Mouse (Mus musculus): ENCODE data around the gene Med1. TPM values are rescaled to one million over a fixed set of nuclear protein-coding genes. Genes with fewer than 3 reads are reported as not detected.

The Med1 gene
- total RNA-seq, 1 experiment from 2014 or later = 56.1 TPM

- ATAC-seq (ENCODE audit: extremely low read depth, insufficient number of reproducible peaks, low FRiP score, poor library complexity, severe bottlenecking) = peak; percentile 83
These were observed 43.1 kb downstream of the Med1 start, which contains the start of gene Fbxl20 for GRCm38 (mm10) chr11:98149786-98150624. TSS of gene Fbxl20 (minus strand) at chr11:98150403.

GRCm38 (mm10) chr11:98149304-98149750, 43.8 kb downstream of the Med1 start:
- ATAC-seq (ENCODE audit: extremely low read depth, insufficient number of reproducible peaks, low FRiP score, poor library complexity, severe bottlenecking) = peak; percentile 82

DNA sequence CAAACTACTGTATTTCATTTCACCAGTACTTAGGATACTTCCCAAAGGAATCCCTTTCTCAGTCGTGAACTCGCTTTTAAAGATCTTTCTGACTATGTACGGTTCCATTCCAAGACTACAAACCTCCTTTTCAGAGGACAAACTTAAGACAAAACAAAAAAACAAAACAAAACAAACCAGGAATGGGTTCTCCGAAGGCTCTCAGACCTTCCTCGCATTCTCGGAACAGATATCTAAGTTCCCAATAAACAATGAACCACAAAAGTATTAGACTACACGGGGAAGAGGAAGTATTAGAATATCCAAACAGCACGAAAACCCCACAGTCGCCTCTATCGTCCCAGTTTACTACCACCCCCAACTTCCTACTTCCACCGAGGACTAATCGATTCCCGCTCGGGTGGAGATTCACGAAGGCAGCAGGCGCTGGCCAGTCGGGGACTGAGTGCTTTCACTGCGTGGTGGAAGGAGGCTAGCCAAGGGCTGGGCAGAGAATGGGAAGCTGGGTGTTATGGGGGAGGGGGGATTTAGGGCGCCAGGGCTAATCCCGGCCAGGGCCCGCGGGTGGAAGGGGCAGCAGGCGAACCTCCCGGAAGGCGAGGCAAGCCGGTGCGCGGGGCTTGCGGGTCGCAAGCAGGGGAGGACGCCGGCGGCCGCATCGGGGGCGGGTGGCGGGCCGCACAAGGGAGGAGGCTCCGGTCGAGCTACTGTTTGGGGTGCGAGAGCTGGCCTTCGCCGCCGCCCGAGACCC, 44.4 kb downstream of the Med1 start:
- no peak for ATAC-seq (ENCODE audit: extremely low read depth, insufficient number of reproducible peaks, low FRiP score, poor library complexity, severe bottlenecking)

DNA sequence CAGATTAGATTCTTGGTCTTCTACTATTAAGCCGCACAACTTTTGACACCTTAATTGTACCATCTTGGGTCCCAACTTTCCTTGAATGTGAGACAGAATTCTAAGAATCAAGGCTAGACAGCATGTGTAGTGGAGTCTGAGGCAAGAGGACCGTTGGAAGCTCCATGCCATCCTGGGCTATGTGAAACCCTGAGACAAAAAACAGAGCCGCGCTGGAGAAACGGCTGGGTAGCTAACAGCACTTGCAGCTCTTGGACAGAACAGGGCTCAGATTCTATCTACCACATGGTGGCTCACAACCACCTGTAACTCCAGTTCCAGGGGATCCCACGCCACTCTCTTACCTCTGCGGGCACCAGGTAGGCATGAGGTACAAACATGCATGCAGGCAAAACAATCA, 47.2 kb downstream of the Med1 start:
- ATAC-seq (ENCODE audit: extremely low read depth, insufficient number of reproducible peaks, low FRiP score, poor library complexity, severe bottlenecking) = no peak

- no peak for ATAC-seq (ENCODE audit: extremely low read depth, insufficient number of reproducible peaks, low FRiP score, poor library complexity, severe bottlenecking)
These were observed 50.5 kb downstream of the Med1 start for GRCm38 (mm10) chr11:98142545-98142944.

- ATAC-seq (ENCODE audit: extremely low read depth, insufficient number of reproducible peaks, low FRiP score, poor library complexity, severe bottlenecking) = no peak
These were observed 54.2 kb downstream of the Med1 start for GRCm38 (mm10) chr11:98138894-98139293.

DNA sequence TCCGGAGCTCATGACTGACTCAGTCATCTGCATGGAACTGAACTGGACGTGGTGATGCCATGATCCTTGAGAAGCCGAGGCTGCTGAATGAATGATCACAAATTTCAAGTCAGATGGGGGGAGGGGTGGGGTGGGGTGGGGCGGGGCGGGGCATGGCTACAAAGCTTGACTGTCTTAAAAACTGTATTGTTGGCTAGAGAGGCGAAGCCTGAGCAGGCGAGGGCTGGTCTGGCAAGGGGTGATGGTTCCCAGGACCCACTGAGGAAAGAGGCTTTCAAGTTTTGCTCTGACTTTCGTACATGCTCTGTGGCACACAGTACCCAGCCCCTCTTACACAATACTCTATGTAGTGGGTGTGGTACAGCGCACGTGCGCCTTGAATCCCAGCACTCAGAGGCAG, 55.3 kb downstream of the Med1 start:
- no peak for ATAC-seq (ENCODE audit: extremely low read depth, insufficient number of reproducible peaks, low FRiP score, poor library complexity, severe bottlenecking)

DNA sequence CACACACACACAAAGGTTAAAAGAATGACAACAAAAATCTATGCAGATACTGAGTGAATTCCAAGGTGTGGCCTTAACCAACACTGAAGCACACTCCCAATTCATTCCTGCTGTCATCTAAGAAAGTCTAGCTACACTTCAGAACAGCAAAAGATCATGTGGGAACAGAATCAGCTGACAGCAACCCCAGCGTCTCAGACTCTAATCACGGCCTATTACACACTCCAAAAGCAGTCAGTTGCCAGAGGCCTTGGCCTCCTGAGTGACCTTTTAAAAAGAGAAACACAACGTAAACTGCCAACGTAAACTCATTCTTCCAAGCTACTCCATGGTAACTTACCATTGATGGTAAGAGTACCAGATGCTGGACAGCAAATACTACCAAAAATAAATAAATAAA, 58.1 kb downstream of the Med1 start:
- no peak for ATAC-seq (ENCODE audit: extremely low read depth, insufficient number of reproducible peaks, low FRiP score, poor library complexity, severe bottlenecking)

DNA sequence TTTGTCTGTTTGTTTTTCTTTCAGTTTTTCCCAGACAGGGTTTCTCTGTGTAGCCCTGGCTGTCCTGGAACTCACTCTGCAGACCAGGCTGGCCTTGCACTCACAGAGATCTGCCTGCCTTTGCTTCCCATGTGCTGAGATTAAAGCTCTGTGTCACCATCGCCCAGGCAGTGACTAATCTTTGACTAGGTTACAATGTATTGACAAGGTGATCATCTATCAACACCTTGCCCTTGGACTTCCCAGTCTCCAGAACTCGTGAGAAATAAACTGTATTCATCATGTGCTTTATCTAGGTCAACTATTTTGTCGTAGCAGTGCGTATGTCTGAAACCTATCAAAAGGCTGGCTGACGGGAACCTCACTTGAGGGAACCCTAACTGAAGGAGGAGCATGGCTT, 69.7 kb downstream of the Med1 start:
- ATAC-seq (ENCODE audit: extremely low read depth, insufficient number of reproducible peaks, low FRiP score, poor library complexity, severe bottlenecking) = no peak

DNA sequence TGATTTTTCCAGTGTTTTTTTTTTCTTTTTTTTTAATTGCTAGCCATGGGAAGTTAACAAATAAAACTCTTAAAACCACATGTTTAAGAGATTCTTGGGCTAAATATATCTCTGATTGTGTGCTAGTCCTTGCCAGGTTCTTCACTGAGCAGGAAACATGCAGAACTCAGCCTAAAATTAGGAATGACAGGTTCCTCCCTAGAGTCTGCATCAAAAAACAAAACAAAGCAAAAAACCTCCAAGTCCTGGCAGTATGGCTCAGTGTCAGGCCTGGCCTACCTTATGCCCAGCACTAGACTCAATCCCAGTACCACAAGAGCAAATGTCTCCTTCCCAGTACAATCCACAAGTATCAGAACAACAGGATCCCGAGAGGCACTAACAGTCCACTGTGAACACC, 78.7 kb downstream of the Med1 start:
- no peak for ATAC-seq (ENCODE audit: extremely low read depth, insufficient number of reproducible peaks, low FRiP score, poor library complexity, severe bottlenecking)

DNA sequence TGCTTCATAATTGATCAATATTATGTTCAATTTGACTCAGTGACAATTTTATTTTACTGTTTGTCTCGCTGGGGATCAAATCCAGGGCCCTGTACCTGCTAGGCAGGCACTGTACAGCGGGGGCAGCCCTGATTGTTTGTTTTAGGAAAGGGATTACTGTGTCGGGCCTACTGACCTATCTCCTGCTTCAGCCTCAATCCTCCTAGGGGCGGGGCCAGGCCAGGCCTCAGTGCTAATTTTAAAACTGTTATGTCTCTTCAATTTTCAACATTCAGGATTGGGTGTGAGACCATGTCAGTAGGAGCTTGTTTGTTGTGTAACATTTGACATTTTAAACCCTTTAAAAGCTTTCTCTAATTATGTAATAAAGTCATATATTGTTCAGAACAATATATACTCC, 79.6 kb downstream of the Med1 start:
- no peak for ATAC-seq (ENCODE audit: extremely low read depth, insufficient number of reproducible peaks, low FRiP score, poor library complexity, severe bottlenecking)

DNA sequence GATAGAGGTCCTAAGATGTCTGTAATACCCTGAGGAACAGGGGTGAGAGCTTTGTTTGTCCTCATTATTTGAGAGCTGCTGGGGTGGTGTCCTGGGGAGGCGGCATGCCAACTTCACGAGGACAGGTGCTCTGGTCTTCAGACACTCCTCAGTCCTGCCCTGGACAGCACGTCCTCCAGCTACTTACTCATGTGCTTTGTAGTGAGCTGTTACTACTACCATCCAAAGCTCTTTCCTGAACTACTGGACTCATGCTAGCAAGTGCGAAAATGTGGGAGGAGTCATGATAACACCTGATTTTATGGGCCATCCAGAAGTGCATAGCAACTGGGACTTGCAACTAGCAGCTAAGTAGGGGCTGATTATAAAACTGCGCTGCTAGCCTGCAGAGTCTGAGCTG, 83.4 kb downstream of the Med1 start:
- ATAC-seq (ENCODE audit: extremely low read depth, insufficient number of reproducible peaks, low FRiP score, poor library complexity, severe bottlenecking) = no peak

Other genes with a start within 250 kb of the Med1 start
- gene Plxdc1, start 206.8 kb downstream of the Med1 start, total RNA-seq (2017) = 1.2 and 2.9 TPM in 2 replicates
- gene Arl5c, start 197.1 kb downstream of the Med1 start, total RNA-seq (2017) = 54.0 and 56.4 TPM in 2 replicates
- 4.1 and 4.8 TPM in 2 replicates for gene Cacnb1, start 170.3 kb downstream of the Med1 start, total RNA-seq (2017)
- 1,086 and 1,116 TPM in 2 replicates for gene Rpl19, start 166.6 kb downstream of the Med1 start, total RNA-seq (2017)
- gene Stac2, start 139.8 kb downstream of the Med1 start, total RNA-seq (2017) = 5.3 and 7.8 TPM in 2 replicates
- 56.2 and 61.6 TPM in 2 replicates for gene Fbxl20, start 42.9 kb downstream of the Med1 start, total RNA-seq (2017)
- gene Cdk12, start 9.8 kb upstream of the Med1 start, total RNA-seq (2017) = 134 and 140 TPM in 2 replicates
- not detected in 2 replicates for gene Neurod2, start 136.4 kb upstream of the Med1 start, total RNA-seq (2017)
- gene Ppp1r1b, start 155.1 kb upstream of the Med1 start, total RNA-seq (2017) = not detected in 2 replicates
- gene Stard3, start 165.1 kb upstream of the Med1 start, total RNA-seq (2017) = 36.2 and 47.1 TPM in 2 replicates
- not detected in 2 replicates for gene Tcap, start 190.5 kb upstream of the Med1 start, total RNA-seq (2017)
- gene Pnmt, start 193.2 kb upstream of the Med1 start, total RNA-seq (2017) = not detected in 2 replicates
- 1.6 and 3.1 TPM in 2 replicates for gene Pgap3, start 207.2 kb upstream of the Med1 start, total RNA-seq (2017)
- gene Erbb2, start 219.2 kb upstream of the Med1 start, total RNA-seq (2017) = 0.23 TPM in 1 of 2 replicates, not detected in the other
- 30.1 and 37.2 TPM in 2 replicates for gene Mien1, start 245.7 kb upstream of the Med1 start, total RNA-seq (2017)

Measured in neutrophil, adult 5-6 weeks (primary cell).